Mouse (Mus musculus): ENCODE measurements at regions not wholly inside any gene's neighbourhood (a gene's known extent, or its start where the extent isn't known, plus 50 kb on each side); places are given as distances from the start of the nearest gene placed in this dataset.

DNA sequence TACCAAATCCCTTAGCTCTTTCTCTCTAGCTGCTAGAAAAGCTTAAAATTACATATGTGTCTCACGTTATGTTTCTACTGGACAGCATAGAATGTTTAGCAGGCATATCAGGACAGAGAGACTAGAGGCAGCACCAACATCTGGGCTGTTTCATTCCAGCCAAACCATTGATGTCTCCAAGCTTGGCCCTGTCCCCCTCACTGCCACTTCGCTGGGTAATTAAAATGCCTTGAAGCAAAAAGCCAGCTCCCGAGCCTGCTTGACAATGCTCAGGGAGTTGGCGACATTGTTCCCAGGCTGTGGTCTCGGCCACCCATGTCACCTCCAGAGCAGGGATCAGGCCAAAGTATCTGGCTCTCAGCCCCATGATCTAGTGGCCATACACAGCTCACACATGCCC lies 92.7 kb upstream of the Cdh5 start:
- Histone ChIP-seq H3K27ac (no peak overlapping the region), H3K4me1 (no peaks in the 10 kb centered on the region), H3K36me3 (replicated peaks) (no peaks in the 10 kb centered on the region), H3K9ac (no peak overlapping the region), H3K9me3 (no peaks in the 10 kb centered on the region), H3K27me3 (replicated peaks) (no peaks in the 10 kb centered on the region), H3K4me3 (no peak overlapping the region), H3K4me2 (no peak overlapping the region)
- 61% methylated on average over 5 of the region's 5 CpGs for WGBS
- no peak for ATAC-seq (replicated peaks)

DNA sequence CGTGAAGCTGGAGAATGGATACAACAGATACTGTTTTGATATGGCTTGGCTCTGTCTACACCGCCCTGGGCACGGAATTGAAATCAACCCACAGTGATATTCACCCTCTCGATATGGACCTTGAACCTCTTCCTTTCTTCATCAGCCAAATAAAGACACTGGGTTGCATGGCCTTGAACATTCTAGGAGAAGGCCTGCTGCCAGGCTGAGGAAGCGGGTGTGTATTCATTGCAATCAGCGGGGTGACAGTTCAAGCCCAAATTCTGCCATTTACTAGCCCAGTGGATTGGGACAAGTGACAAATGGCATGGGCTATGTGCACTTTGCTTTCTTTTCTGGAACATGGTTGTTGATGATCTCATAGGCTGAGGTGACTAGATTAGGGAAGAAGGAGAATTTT lies 92.1 kb upstream of the Cdh5 start:
- Histone ChIP-seq H3K4me1 (no peaks in the 10 kb centered on the region), H3K9me3 (no peaks in the 10 kb centered on the region), H3K9ac (no peak overlapping the region), H3K27ac (no peak overlapping the region), H3K4me2 (no peak overlapping the region), H3K27me3 (replicated peaks) (no peaks in the 10 kb centered on the region), H3K4me3 (no peak overlapping the region), H3K36me3 (replicated peaks) (no peaks in the 10 kb centered on the region)
- WGBS: 90% methylated on average over 6 of the region's 6 CpGs
- no peak for ATAC-seq (replicated peaks)

DNA sequence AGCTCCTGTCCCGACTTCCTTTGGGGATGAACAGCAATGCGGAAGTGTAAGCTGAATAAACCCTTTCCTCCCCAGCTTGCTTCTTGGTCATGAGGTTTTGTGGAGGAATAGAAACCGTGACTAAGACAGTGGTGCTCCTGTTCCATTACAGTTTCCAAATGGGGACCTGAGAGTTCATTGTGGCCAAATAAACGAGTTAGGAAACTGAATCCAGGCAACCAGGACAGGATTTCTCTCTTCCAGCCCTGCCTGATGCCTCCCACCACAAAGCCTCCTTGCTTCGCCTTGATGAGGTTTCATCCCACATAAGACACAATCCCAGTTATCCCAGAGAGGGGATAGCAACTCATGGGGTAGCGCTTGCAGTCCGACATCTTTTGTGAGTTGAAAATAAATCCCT lies 79.2 kb upstream of the Cdh5 start:
- Histone ChIP-seq H3K27me3 (replicated peaks) (no peaks in the 10 kb centered on the region), H3K4me3 (no peak overlapping the region), H3K9ac (no peak overlapping the region), H3K4me1 (no peaks in the 10 kb centered on the region), H3K36me3 (replicated peaks) (no peaks in the 10 kb centered on the region), H3K4me2 (no peak overlapping the region), H3K9me3 (no peaks in the 10 kb centered on the region), H3K27ac (no peak overlapping the region)
- ATAC-seq (replicated peaks): no peak
- 89% methylated on average over 7 of the region's 7 CpGs for WGBS

DNA sequence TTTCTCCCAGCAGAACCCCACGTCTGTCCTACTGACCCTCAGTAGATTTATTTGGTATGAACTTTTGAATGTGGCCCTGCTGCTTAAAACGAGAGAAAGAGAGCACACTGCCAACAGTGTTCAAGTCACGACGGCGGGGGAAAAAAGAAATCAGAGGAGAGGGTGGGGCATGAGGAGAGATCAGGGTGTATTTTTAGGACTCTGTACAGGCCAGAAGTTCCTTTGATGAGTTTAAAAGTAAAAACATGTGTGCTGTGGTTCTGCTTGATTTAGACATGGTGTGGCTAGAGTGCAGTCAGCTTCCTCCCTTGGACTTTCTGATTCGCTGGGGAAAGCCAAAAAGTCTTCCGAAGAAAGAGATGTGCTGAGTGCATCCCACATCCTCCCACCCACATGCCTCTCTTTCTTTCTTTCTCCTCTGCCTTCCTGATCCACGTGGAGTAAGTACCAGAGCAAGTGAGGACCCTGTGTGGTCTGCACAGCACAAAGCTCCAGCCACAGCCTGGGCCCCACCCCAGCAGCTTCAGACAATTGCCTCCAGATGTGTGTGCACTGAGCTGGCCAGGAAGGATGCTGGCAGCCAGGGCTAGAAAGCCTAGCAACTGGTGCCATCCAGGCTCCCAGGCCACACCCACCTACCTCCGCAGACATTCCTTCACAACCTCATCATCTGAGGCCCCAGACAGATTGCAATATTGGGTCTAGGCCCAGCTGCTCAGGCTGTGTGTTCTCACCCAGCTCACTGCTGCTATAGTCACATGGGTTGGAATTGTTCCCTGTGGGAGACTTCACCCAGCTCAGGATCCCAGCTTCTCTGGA lies 78.5 kb upstream of the Cdh5 start:
- Histone ChIP-seq H3K36me3 (replicated peaks) (no peaks in the 10 kb centered on the region), H3K9ac (no peak overlapping the region), H3K4me3 (no peak overlapping the region), H3K4me1 (no peaks in the 10 kb centered on the region), H3K9me3 (no peaks in the 10 kb centered on the region), H3K27me3 (replicated peaks) (no peaks in the 10 kb centered on the region), H3K4me2 (no peak overlapping the region), H3K27ac (no peak overlapping the region)
- no peak for ATAC-seq (replicated peaks)
- 65% methylated on average over 9 of the region's 9 CpGs for WGBS

DNA sequence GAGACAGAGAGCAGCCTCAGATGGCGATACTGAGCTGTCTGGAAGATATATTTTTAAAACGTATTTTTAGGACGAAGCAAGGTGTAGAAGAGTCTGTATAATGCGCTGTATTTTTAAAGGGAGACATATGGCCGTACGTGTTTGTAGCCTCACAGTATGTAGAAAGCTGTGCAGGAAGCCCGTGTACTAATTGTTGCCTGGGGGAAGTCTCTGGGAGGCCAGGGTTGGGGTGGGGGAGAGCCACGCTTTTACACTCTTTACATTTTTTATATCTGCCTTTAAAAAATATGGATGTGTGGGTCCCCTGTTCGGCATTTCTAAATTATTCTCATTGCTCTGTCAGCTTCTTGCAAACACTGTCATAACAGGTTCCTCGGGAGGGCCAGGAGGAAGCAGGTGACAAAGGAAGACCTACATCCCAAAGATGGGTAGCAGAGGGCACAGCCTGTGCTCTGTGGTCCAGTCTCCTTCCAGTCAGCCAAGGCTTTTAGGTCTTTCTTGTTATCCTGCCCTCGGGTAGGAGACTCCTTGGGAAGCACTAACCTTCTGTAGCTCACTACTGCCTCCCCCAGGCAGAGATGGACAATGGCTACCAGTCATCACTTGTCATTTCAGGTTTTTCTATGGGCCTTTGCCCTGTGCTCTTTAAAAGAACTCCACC lies 74.1 kb upstream of the Cdh5 start:
- Histone ChIP-seq H3K4me2 (no peak overlapping the region), H3K27me3 (replicated peaks) (no peaks in the 10 kb centered on the region), H3K36me3 (replicated peaks) (no peaks in the 10 kb centered on the region), H3K4me1 (peaks cover 2% of the 10 kb centered on the region; the same call in 1 of the 2 replicates), H3K9me3 (no peaks in the 10 kb centered on the region), H3K9ac (no peak overlapping the region), H3K4me3 (no peak overlapping the region), H3K27ac (no peak overlapping the region)
- no peak for ATAC-seq (replicated peaks)
- WGBS: 64% methylated on average over 11 of the region's 11 CpGs

DNA sequence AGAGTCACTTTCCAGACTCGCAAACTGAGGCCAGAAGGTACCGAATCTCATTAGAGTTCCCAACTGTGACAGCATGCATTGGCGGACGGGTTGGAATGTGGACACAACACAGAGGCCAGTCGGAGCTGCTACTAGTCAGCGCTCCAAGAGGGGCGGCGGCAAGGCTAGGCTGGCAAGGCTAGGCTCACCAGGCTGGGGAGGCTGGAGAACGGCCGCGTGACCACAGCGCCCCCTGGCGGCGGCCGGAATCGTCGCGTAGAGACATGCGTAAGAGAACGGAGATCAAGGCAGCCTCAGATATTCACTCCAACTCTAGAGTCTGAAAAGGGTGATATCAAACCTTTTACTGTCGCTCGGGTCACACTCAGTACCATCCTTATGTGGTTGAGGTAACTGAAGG lies 72.8 kb upstream of the Cdh5 start:
- Histone ChIP-seq H3K36me3 (replicated peaks) (no peaks in the 10 kb centered on the region), H3K4me1 (peaks cover 2% of the 10 kb centered on the region; the same call in 1 of the 2 replicates), H3K9me3 (no peaks in the 10 kb centered on the region), H3K27ac (no peak overlapping the region), H3K4me3 (no peak overlapping the region), H3K4me2 (peak overlapping the region; percentile 31), H3K27me3 (replicated peaks) (no peaks in the 10 kb centered on the region), H3K9ac (no peak overlapping the region)
- peak; percentile 91 for ATAC-seq (replicated peaks)
- 2% methylated on average over 22 of the region's 22 CpGs for WGBS

DNA sequence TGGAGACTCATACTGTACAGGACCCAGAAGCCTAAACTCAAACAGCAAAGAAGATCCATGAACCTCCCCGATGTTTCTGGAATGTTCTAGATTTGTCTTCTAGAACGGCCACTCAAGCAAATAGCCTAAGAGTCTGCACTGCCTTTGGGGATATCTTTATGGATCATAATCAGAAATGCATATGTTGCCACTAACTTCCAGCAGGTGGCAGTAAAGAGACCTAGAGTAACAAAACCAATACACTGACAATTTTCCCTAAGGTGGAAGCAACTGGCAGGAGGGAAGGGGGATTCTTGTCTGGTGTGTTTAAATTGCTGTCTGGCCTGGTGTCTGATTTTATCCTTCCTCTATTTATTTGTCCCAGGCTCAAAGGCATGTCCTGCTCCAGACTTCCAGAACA lies 69.2 kb upstream of the Cdh5 start:
- Histone ChIP-seq H3K4me2 (no peak overlapping the region), H3K36me3 (replicated peaks) (no peaks in the 10 kb centered on the region), H3K27ac (no peak overlapping the region), H3K9me3 (no peaks in the 10 kb centered on the region), H3K27me3 (replicated peaks) (no peaks in the 10 kb centered on the region; the same call in 1 of the 2 replicates), H3K9ac (no peak overlapping the region), H3K4me1 (peaks cover 2% of the 10 kb centered on the region; the same call in 1 of the 2 replicates), H3K4me3 (no peak overlapping the region)
- WGBS: 95% methylated on average over 2 of the region's 2 CpGs
- no peak for ATAC-seq (replicated peaks)

DNA sequence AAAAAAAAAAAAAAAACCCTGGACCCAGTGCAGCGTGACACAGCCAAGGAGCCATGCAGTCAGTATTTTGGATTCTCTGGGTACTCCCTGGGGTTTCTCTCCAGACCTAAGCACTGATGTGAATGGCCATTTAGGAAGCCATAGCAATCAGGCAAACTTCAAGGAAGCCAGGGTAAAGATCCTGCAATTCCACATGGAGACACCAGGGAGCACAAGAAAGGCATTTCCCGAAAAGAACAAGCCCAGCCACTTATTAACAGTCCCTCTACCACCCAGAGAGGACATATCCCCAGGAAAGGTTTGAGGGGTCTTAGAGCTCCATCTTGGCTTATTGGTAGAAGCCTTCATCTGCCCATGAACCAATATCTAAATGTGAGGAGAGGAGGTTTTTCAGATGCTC lies 68.3 kb upstream of the Cdh5 start:
- Histone ChIP-seq H3K27ac (no peak overlapping the region), H3K9ac (no peak overlapping the region), H3K4me1 (peaks cover 2% of the 10 kb centered on the region; the same call in 1 of the 2 replicates), H3K4me3 (no peak overlapping the region), H3K27me3 (replicated peaks) (no peaks in the 10 kb centered on the region; the same call in 1 of the 2 replicates), H3K9me3 (no peaks in the 10 kb centered on the region), H3K36me3 (replicated peaks) (no peaks in the 10 kb centered on the region), H3K4me2 (no peak overlapping the region)
- no peak for ATAC-seq (replicated peaks)
- WGBS: 52% methylated on average over 2 of the region's 2 CpGs

DNA sequence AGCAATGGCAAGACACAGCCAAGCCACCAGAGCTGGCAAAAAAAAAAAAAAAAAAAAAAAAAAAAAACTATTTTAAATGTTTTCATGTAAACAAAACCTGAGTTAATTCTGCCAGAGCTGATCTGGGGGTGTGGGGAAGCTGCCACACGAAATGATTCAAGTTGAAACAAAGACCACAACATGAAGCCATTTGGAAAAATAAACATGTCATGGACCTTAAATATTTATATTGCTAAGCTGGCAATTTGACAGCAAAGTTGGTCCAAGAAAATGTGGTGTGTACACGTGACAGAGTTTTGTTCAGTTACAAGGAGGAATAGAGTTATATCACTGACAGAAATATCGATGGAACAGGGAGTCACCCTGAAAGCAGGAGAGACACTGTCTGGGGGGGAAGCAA lies 67.1 kb upstream of the Cdh5 start:
- 78% methylated on average over 3 of the region's 3 CpGs for WGBS

DNA sequence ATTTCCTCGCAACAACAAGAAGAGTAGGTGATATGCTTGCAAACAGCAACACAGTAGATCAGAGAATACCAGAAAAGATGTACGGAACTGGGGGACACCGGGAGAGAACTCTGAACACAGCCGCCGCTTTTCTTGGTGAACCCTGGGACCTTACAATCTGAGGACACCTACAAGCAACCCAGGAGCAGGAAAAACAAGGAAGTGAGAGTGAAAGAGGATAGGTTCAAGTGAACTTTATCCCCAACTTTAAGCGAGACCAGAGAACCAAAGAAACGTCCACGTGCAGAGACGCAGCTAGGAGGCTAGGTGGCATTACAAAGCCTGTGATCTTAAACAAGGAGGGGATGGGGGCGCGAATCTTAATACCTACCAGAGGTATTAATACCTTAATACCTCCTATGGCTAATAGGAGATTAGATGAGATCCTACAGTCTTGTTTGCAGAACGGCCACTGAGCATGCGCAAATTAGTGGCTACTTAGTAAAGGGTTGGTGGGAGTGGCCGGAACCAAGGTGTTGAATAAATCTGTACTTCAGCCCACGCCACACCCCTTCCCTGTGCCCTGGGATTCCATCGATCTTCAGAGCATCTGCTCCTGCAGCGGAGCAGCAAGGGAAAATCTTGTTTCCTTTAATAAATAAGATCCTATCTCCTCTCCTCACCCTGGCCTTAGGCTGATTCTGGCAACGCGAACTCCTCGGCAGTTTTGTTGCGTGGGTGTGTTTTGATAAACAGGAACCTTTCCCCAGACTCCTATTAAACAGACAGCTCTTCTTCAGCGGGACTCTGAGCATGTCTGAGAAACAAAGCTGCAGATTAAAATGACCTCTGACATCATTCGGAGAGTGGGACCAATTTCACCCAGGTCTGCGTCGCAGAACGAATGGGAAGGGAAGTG lies 64.6 kb upstream of the Cdh5 start:
- no peaks in the 10 kb centered on the region for H3K36me3 ChIP-seq (replicated peaks)
- H3K9me3 ChIP-seq: no peaks in the 10 kb centered on the region
- no peak overlapping the region for H3K27ac ChIP-seq
- ATAC-seq (replicated peaks): no peak
- H3K9ac ChIP-seq: no peak overlapping the region
- H3K4me1 ChIP-seq: no peaks in the 10 kb centered on the region
- H3K4me2 ChIP-seq: no peak overlapping the region
- H3K27me3 ChIP-seq (replicated peaks): no peaks in the 10 kb centered on the region; the same call in 1 of the 2 replicates
- WGBS: 81% methylated on average over 26 of the region's 26 CpGs
- no peak overlapping the region for H3K4me3 ChIP-seq

More for the DNA sequence above, 67.1 kb upstream of the Cdh5 start:
- Histone ChIP-seq H3K36me3 (replicated peaks) (no peaks in the 10 kb centered on the region), H3K4me3 (no peak overlapping the region), H3K27me3 (replicated peaks) (no peaks in the 10 kb centered on the region; the same call in 1 of the 2 replicates), H3K27ac (no peak overlapping the region), H3K9me3 (no peaks in the 10 kb centered on the region), H3K9ac (no peak overlapping the region), H3K4me1 (no peaks in the 10 kb centered on the region), H3K4me2 (no peak overlapping the region)
- ATAC-seq (replicated peaks): no peak

DNA sequence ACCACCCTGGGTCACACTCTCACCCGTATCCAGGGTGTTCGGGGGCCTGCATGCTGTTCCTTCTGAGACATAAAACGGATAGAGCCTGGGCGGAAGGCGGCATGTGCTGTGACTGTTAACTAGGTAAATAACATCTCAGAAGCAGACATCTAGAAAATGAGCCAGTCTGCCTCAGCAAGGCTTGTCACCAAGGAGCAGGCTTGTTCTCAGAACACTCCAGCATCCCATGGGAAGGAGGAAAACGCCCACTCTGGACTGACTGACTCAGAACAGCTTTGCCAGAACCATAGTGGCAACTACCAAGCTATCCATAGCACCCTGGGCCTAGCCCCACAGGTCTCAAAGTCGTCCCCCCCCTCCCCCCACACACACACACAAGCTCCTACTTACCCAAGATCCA lies 63.8 kb upstream of the Cdh5 start:
- H3K27me3 ChIP-seq (replicated peaks): no peaks in the 10 kb centered on the region; the same call in 1 of the 2 replicates
- H3K9ac ChIP-seq: no peak overlapping the region
- no peaks in the 10 kb centered on the region for H3K9me3 ChIP-seq
- 0 out of 2 replicates have a peak, but pooled peaks have one; percentile 33 for ATAC-seq (replicated peaks)
- no peak overlapping the region for H3K4me2 ChIP-seq
- H3K36me3 ChIP-seq (replicated peaks): no peaks in the 10 kb centered on the region
- H3K4me3 ChIP-seq: no peak overlapping the region
- no peaks in the 10 kb centered on the region; the same call in 1 of the 2 replicates for H3K4me1 ChIP-seq
- WGBS: 82% methylated on average over 7 of the region's 7 CpGs
- no peak overlapping the region for H3K27ac ChIP-seq

DNA sequence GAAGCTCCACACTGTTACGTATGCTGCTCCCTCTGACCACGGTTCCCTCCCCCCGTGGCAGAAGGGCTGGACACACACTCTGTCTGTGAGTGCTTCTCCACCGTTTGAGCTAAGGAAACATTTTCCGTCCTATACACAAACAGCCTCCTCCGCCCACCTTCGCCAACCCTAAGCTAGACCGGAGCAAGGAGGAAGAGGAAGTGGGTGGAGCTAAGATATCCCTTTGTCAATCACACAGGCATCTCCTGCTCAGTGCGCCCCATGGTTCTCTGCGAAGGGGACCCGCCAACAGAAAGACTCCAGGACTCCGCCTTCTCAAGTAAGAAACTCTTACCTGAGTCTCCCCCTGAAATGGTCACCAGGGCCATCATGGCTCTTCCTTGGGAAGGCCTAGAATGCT lies 61.9 kb upstream of the Cdh5 start:
- no peaks in the 10 kb centered on the region for H3K36me3 ChIP-seq (replicated peaks)
- H3K4me3 ChIP-seq: no peak overlapping the region
- 89% methylated on average over 12 of the region's 12 CpGs for WGBS
- H3K9me3 ChIP-seq: no peaks in the 10 kb centered on the region
- H3K4me1 ChIP-seq: no peaks in the 10 kb centered on the region; the same call in 1 of the 2 replicates
- no peak overlapping the region for H3K4me2 ChIP-seq
- no peak overlapping the region for H3K9ac ChIP-seq
- no peak; the same call in 1 of the 2 replicates for ATAC-seq (replicated peaks)
- H3K27me3 ChIP-seq (replicated peaks): no peaks in the 10 kb centered on the region; the same call in 1 of the 2 replicates
- no peak overlapping the region for H3K27ac ChIP-seq
